Mouse (Mus musculus): ENCODE results near the gene Pheta2.
"Not testable (repeated sequence)": the region's sequence is repeated elsewhere in the genome, so short reads cannot be mapped to it uniquely, and the experiment has no call there.

Gene Pheta2

DNA sequence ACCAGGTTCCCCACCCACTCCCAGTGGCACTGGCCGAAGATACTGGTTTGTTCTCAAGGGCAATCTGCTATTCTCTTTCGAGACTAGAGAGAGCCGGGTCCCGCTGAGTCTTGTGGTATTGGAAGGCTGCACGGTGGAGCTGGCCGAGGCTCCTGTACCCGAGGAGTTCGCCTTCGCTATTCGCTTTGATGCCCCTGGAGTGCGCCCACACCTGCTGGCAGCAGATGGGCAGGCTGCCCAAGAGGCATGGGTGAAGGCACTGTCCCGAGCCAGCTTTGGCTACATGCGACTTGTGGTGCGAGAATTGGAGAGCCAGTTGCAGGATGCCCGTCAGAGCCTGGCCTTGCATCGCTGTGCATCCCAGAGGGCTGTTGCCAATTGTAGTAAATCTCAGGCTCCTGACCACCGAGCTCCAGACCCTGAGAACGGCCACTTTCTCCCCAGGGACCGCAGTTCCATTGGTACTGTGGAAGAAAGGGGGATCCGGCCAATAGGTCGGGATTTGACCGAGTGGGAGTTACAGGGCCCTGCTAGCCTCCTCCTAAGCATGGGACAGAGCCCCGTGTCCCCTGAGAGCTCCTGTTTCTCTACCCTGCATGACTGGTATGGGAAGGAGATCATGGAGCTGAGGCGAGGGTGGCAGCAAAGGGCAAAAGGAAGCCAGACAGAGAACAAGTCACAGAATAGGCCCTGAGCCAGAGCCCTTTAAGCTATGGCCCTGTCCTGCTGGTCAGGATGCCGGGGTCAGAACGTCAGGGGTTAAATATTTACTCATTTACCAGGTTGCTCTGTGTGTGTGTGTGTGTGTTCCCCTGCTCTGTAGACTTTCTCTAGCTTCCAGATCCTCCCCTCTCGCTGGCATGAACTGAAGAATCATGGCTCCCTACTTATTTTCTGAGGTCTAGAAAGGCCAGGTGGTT, 4.9 kb downstream of the Pheta2 start:
- no peak for DNase-seq (ENCODE audit: low spot score)

GRCm38 (mm10) chr15:82344971-82345370, 6.2 kb downstream of the Pheta2 start:
- DNase-seq (ENCODE audit: low spot score) = no peak

- peak; percentile 99 for DNase-seq (ENCODE audit: low spot score)
Observed at GRCm38 (mm10) chr15:82345820-82346470, 7.2 kb downstream of the Pheta2 start.

GRCm38 (mm10) chr15:82346580-82347302, 8.0 kb downstream of the Pheta2 start:
- no peak for DNase-seq (ENCODE audit: low spot score)

GRCm38 (mm10) chr15:82347303-82347676, 8.5 kb downstream of the Pheta2 start:
- DNase-seq (ENCODE audit: low spot score) = no peak

DNA sequence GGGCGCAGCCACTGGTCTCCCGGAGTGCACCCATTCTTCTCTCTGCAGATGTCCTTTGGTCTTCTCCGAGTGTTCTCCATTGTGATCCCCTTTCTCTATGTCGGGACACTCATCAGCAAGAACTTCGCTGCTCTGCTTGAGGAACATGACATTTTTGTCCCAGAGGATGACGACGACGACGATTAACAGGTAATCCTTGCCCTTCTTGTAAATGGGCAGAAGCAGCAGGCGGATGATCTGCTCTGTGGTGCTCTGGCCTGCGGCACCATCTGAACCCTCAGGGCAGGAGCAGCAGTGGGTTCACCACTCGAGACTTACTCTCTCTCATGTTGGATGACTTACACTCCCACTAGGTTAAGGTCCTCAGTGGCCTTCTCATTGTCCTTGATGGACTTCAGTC, 9.1 kb downstream of the Pheta2 start:
- DNase-seq (ENCODE audit: low spot score) = no peak

DNA sequence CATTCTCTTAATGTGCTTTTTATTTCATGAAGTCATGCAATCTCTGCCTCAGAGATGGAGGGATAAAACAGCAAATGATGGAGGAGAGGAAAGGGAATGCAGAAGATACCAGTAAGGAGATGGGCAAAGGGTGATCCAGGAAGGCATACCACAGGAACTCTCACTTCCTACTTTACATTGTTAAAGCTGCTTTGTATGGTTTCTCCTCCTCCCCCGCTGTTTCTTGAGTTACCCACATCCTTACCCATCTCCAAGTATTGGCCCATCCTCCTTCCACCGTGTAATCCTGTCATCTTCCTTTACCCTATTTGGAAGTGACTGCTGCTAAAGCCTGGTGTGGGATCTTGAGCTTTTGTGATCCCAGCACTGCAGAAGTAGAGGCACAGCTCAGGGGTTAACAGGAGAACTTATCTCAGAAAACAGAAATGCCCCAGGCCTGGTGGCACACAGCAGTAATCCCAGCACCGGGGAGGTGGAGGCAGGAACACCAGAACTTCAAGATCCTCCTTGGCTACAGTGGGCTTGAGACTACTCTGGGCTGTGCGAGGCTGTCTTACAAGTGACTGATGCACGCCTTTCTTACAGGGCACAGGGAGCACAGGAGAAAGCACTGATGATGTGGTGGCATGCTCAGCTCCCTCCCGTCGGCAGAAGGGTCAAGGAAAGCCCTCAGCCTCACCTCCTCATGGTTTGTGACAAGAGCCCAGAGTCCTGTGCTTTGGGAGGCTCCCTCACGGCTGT, 9.7 kb downstream of the Pheta2 start:
- DNase-seq (ENCODE audit: low spot score) = no peak

DNA sequence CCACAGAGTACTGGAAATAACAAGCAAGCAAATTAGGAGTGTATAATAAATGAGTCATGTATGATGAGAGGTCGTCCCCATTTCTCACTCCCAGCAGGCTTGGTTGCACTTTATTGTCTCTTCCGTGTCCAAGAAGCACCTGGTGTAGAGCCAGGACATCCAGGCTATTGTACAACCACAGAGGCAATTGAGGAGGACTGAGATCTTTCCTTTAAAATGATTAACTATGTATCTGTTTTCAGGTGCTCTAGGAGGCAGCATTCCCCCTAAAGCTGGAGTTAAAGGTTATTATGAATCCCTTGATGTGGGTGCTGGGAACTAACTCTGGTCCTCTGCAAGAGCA, 10.2 kb downstream of the Pheta2 start:
- no peak for DNase-seq (ENCODE audit: low spot score)

- no peak for DNase-seq (ENCODE audit: low spot score)
Observed at GRCm38 (mm10) chr15:82350349-82350748, 11.6 kb downstream of the Pheta2 start.

DNA sequence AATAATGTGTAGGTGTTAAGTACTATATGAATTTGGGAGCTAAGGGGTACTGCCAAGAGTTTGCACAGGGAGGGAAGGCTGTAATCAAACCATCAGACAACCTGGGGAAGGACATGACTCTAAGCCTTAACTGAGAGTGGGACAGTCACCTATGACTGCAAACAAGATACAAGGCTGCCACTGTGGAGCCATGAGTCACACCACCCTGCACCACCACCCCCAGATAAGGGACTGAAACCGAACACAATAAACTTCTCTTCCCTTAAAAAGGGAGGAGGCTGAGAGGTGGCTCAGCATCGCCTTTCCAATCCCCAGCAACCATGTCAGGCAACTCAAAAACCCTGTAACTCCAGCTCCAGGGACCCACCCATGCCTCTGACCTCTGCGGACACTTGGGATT, 12.7 kb downstream of the Pheta2 start:
- no peak for DNase-seq (ENCODE audit: low spot score)

GRCm38 (mm10) chr15:82353078-82353744, 14.5 kb downstream of the Pheta2 start:
- DNase-seq (ENCODE audit: low spot score) = no peak

GRCm38 (mm10) chr15:82353745-82354113, 15.0 kb downstream of the Pheta2 start:
- no peak for DNase-seq (ENCODE audit: low spot score)

GRCm38 (mm10) chr15:82354126-82354945, 15.6 kb downstream of the Pheta2 start, which contains the start of gene Ndufa6:
Gene Ndufa6, minus strand, starts transcription at chr15:82354322.
- peak; percentile 97 for DNase-seq (ENCODE audit: low spot score)

- DNase-seq (ENCODE audit: low spot score) = no peak
Observed at GRCm38 (mm10) chr15:82358431-82359260, 19.9 kb downstream of the Pheta2 start.

DNA sequence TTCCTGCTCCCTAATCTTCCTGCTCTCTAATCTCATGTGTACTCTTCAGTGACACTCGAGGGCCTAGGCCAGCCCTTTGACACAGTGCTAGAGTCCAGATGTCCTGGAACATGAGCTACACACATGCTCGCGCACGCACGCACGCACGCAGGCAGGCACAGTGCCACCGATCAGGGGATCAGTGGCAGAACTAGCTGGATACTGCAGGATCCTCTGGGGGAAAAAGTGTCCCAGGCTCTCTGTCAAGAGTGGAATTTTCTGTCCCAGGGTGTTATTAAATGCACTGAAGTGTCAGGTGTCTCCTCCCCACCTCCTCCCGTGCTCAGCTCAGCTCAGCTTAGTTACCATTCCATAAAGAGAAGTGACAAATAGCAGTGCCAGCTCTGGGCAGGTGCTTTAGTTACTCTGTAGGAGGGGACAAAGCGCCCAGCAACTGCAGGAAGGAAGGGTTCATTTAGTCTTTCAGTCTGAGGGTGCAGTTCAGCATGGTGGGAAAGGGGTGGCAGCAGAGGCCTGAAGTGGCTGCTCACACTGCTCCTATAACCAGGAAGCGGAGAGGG, 22.8 kb downstream of the Pheta2 start:
- no peak for DNase-seq (ENCODE audit: low spot score)

DNA sequence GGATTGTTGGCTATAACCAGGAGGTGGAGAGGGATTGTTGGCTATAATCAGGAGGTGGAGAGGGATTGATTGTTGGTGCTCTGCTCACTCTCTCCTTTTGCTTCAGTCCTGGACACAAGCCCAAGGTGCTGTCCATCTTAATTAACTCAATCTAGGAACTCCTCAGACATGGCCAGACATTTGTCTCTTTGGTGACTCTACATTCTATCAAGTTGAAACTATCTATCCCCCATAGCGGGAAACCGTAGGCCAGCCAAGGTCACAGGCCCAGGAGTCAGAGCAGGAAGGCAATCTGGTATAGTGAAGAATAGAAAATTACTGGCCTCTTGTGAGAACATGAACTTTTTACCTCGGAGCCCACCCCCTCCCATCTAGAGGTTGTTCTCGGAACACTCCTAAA, 23.5 kb downstream of the Pheta2 start:
- DNase-seq (ENCODE audit: low spot score) = no peak

GRCm38 (mm10) chr15:82363801-82364200, 25.1 kb downstream of the Pheta2 start:
- not testable (repeated sequence) for DNase-seq (ENCODE audit: low spot score)

- DNase-seq (ENCODE audit: low spot score) = not testable (repeated sequence)
Observed at GRCm38 (mm10) chr15:82364561-82364960, 25.8 kb downstream of the Pheta2 start.

- DNase-seq (ENCODE audit: low spot score) = no peak
Observed at GRCm38 (mm10) chr15:82368146-82368545, 29.4 kb downstream of the Pheta2 start.

All from layer of hippocampus, adult 11-12 months (tissue).